Mouse (Mus musculus) E14TG2a.4 (cell line): ENCODE measurements at regions not wholly inside any gene's neighbourhood (a gene's known extent, or its start where the extent isn't known, plus 50 kb on each side); places are given as distances from the start of the nearest gene placed in this dataset.

ENCODE experiments used
- CTCF ChIP-seq: conservative IDR thresholded peaks from 2 replicates; pipeline ENCODE4 v1.5.1; 2014; ENCODE audit warnings: low read length
- NANOG ChIP-seq: IDR thresholded peaks from 2 replicates; pipeline ENCODE4 v1.6.1; 2014; ENCODE audit warnings: borderline replicate concordance, low read length, mixed read lengths

GRCm38 (mm10) chr2:169142224-169142623, 186.8 kb upstream of the Zfp64 start:
- TF ChIP-seq CTCF: no peak
- no peak for TF ChIP-seq NANOG
